Mouse (Mus musculus) erythroblast, adult 5-6 weeks (primary cell): ENCODE measurements around the gene Pnmal2. TPM values are rescaled to one million over a fixed set of nuclear protein-coding genes. Genes with fewer than 3 reads are reported as not detected.

Experiments used
- ATAC-seq: replicated peaks from 2 replicates; pipeline ENCODE4 v1.8.0; 2016; ENCODE audit warnings: moderate number of reproducible peaks, mild to moderate bottlenecking, moderate TSS enrichment, inconsistent platforms; ENCODE audit not compliant: poor library complexity, low FRiP score, severe bottlenecking
- total RNA-seq, 2 experiments: library from RNA; stranded (forward) in 1 of 2; stranded (reverse) in 1 of 2; fragments of 150-400 nt in 1 of 2; fragments of 200-764, 138-1000 nt in 1 of 2; gene quantifications; 2 replicates each; pipeline versions ENCODE4 v1.2.3 to v1.2.4; 2015 to 2017; ENCODE audit warnings: low replicate concordance in 2 of 2

Pnmal2 gene
- total RNA-seq, 2 experiments from 2014 or later: not detected

DNA sequence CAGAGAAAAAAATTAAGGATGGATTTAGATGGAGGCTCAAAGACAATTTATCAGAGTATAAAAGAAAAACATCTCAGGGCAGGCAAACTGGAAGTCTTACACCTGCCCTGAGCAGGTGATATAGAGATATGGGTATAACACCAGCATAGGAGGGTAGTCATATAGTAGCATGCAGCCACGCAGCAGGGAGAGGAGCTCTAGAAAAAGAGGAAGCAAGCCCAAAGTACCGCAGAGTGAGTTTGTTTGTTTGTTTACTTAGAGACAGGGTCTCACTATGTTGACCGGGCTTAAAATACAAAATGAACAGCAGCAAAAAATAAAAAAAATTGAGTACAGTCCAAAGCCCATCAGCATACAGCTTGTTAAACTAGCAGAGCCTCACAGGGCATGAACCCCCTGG is 26.7 kb downstream of the Pnmal2 start:
- no peak for ATAC-seq

DNA sequence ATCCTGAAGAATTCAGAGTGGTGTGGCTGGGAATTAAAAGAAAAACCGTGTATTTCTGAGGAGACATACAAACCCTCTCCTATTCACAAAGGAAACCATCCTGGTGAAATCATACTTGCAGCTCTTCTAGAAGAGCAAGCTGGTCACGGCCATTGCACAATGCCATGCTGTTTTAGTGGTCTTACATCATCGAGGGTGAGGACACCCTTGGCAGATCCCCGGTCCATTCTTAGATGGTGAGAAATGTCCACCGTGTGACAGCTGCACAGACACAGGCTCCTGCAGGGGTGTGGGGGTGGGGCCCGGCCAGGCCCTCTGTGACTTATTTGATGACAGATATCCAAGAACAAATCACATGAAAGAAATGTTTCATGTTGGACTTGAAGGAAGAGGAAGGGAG is 29.5 kb downstream of the Pnmal2 start:
- ATAC-seq: no peak

DNA sequence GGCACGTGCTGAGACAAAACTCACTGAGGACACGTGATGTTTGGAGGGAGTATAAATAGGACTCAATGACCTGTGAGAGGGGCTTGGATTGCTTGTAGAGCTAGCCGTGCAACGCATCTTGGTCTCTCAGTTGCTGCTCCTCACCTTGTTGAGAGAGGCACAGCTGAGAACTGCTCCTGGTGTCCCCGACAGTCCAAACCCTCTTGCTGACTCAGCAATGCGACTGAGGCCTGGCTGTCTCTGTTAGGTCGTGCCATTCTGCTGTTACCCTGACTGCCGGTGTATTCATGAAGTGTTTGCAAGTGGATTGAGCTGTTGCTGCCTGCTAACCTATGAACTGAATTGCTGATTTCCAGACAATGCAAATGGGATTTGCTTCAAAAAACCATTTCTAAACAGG is 31.8 kb downstream of the Pnmal2 start:
- no peak for ATAC-seq

DNA sequence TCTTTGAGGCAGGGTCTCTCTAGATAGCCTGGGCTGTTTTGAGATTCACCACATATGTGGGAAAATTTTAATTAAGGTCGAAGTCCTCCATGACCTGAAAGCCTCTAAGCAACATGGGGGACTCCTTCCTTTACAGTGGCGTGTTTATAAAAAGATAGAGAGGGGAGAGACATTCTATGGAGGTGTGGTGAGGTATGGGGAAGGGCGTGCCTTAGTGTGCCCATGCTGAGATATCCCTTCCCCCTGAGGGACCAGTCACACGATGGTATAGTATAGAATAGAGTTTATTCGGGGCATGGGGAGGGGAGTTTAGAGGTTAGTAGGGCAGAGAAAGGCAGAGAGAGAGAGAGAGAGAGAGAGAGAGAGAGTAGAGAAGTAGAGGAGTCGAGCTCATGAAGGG is 33.7 kb downstream of the Pnmal2 start:
- no peak for ATAC-seq

DNA sequence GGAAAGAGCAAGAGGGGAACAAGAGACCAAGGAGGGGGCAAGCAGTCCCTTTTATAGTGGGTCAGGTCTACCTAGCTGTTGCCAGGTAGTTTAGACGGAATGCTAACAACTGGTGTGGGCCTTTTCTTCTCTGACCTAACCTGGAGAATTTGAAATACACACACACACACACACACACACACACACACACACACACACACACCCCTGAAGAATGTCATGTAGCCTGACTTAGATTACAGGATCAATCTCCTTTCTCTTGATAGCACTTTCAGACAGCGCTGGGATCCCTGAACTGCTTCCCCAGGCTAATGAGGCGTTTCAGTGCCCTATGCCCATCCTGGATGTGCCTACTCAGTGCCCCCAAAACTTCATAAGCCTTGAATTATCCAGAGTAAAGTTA is 34.1 kb downstream of the Pnmal2 start:
- ATAC-seq: no peak

DNA sequence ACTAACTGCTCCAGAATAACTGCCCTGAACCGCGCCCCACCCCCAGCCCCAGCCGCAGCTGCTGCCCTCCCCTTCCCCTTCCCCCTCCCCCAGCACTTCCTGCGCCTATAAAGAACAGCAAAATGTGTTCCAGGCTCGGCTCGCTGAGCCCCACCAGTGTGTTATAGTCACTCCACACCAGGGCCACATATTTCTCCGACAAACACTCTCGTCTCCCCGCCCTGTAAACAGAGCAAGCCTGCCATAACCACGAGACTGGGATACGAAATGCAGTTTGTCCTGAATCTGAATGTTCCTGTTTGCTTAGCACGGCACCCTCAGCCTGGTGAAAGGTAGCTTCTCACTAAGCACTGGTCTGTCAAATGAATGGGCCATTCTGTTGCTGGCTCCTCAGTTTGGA is 35.9 kb downstream of the Pnmal2 start:
- ATAC-seq: no peak

DNA sequence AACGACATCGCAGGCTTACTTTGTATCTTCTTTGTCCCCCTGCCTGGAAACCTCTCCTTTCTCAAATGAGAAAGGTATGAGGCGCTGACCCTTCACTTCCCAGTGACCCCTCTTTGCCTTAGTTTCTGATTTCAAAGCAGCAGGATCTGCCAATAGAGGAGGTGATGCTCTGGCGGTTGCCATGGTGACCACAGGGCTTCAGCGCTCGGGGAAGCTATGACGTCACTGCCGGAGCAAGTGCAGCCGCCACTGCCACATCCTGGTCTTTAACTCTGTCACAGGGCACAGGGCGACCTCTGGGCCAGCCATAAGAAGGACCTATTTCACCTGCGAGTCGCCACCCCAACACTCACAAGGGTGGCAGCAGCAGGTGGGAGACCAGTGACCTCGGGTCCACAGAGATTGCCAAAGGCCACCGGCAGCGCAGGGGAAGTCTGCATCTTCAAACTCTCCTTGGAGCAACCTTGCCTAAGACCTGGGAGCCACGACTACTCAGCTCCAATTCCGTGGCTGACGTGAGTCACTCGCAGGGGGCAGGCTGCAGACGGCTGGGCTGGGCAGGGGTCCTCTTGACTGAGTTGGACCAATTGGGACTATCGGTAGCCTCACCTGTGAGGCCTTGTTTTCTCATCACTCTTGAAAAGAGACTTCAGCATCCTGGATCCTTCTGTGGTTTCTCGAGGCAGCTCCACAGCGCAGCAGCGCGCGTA is 38.5 kb downstream of the Pnmal2 start, which contains the start of gene Gm42372:
TSS of gene Gm42372 (plus strand) at position 228 of the 710 bp plus-strand sequence.
- ATAC-seq: no peak

DNA sequence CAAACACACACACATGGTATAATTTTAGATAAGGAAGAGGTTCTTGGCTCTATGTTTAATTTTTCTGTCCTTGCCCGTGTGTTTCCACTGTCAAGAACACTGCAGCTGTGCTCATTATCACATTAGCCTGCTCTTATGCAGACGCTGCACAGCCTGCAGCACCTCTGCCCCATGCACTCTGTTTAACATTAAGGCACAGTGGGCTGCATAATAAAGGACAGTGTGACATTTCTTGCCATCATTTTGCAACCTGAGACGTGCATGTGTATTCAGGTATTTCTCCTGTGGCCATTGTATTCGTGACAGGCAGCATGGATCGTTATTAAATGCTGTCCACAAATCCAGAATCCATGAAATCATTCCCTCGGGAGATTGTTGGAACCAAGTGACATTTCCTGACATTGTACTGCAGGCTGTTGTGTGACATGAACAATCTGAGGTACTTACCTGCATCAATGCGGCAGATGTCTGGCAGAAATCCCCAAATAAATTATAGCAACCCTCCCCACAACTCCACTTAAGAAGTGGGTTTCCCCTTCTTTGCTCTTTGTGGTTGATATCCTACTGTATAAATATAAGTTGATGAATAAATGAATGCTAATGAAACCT is 43.2 kb downstream of the Pnmal2 start:
- ATAC-seq: no peak

DNA sequence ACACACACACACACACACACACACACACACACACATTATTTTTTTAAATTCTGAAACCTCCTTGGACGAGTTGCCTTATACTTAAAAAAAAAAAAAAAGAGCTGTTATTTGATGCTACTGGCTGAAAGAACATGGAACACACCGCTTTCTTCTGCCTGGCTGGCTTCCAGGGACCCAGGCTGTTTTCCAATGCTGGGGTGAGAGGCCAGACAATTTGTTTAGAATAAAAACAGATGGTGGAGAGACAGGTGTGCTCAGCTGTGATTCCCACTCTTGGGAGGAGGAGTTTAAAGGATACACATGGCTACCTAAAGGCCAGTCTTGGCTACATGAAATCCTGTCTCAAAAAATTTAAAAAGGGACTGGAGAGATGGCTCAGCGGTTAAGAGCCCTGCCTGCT is 43.9 kb downstream of the Pnmal2 start:
- no peak for ATAC-seq

DNA sequence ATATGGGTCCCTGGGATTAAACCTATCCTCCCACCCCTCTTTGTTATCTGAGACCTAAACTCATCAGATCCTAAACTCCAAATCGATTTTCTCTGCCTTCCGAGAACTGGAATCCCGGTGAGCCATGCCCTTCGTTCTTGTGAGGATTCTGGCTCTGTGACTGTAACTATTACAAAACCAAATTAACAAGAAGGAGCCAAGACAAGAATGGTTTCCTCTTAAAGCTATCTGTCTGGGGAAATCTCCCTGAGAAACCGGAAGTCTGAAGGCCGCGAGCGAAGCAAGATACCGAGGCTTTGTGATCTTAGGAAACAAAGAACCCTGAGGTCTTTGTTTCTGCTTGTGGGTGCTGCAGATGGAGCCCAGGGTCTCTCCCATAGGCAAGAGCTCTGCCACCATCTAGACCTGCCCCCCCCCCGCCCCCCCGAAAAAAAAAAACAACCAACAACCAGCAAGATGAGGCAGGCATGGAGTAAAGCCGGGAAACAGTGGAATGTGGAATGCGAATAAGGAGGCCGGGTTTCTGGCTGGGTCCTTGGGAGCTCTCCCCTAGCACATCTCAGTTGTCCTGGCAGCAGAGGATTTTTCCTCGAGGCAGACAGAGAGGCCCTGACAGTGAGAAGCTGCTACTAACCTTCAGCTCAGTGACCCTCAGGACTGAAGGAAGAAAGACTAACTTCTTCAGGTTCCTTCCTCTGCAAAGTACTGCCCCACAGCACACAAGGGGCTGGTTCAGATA is 45.7 kb downstream of the Pnmal2 start:
- no peak for ATAC-seq

DNA sequence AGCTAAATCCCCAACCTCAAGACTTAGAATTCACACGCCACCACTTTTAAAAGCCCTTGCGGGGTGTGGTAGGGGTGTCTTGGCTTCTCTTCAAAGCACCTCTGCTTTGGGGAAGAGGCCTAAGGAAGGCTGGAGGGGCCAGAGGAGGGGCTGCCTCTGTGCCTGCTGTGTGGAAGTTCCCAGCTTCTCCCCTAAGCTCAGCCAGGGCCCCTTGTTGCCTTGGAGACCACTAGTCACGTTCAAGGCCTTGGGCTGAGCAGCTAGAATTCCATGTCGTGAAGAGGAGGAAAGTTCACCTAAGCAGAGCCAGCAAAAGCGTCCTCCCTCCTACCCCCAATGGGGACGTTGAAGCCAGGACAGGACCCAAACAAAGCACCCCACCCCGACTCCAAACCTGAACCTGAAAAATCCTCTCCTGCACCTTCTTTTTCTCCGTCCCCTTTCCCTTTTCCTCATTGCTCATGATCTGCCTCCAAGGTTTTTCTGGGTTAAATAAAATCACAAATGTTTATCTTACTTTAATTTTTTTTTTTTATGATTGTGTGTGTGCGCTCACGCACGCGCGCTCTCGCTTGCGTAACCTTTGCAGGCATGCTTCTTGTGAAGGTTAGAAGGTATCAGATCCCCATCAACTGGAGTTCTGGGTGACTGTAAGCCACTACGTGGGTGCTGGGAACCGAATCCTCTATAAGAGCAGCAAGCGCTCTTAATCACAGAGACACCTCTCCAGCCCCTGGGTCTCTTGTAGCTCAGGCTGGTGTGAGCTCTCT is 47.4 kb downstream of the Pnmal2 start:
- ATAC-seq: no peak

DNA sequence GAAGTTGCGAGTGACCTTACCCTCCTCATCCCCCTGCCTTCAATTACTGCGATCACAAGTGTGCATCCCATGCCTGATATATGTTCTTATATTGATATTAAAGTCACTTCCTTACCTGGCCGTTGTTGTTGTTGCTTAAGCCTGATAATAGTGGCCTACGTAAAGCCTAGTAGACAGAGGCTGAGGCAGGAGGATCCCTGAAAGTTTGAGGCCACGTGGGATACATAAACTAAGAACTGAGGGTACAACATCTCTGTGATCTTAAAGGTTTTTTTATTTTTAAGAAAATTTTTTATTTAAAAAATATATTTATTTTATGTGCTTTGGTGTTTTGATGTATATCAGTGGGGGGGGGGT is 47.9 kb downstream of the Pnmal2 start, which contains the start of gene Ccdc8:
TSS of gene Ccdc8 (plus strand) at position 258 of the 357 bp plus-strand sequence.
- ATAC-seq: no peak

DNA sequence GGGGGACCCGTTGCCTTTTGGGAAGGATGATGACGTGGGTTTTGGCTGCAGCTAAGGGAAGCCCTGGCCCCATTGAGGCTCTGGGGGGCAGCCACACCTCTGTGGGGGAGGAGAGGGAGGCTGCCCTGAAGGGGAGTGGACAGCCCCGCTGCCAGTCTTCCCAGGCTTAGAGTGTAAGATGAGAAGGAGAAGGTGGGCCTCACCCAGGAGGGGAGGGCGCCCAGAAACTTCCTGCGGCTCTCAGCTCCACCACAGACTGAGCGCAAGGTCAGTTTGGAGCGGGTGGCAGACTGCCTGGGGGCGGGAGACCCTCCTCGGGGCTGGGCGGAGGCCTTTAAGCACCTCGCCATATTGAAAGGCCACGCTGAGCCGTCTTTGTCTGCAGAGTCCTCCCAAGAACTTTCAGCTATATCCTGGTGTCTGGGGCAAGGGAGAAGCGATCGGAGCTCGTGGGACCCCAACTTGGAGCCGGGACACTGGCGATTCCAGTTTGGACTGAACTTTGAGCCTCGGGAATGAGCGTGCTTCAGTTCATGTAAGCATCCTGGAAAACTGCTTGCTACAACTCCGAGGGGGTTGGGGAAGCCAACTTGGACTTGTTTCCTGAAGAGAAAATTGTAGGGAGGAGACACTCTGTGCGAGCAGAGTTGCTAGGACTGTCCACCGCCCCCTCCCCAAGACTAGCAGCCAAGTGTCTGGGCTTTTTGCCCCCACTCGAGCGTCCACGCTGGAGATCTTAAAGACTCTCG is 49.3 kb downstream of the Pnmal2 start:
- no peak for ATAC-seq

DNA sequence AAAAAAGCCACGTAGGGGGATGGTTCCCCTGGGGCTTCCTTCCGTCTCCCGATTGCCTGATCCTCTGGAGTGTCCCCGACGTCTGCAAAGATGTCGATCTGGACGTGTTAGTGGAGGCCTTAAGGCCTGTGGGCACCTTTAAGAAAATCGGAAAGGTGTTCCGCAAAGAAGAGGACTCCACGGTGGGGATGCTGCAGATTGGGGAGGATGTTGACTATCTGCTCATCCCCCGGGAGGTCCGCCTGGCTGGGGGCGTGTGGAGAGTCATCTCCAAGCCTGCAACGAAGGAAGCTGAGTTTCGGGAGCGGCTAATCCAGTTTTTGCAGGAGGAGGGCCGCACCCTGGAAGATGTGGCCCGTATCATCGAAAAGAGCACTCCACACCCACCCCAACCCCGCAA is 49.9 kb downstream of the Pnmal2 start:
- ATAC-seq: no peak

DNA sequence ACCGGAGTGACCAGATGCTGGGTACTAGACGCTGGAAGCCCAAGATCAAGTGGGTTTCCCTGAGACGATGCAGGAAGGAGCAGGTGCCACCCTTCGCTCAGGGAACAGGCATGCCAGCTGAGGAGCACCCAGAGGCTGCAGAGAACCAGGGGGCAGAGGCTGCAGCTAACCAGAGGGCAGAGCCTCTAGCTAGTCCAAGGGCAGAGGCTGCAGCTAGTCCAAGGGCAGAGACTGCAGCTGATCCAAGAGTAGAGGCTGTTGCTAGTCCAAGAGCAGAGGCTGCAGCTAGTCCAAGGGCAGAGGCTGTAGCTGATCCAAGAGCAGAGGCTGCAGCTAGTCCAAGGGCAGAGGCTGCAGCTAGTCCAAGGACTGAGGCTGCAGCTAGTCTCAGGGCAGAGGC is 50.9 kb downstream of the Pnmal2 start:
- ATAC-seq: no peak

Other genes with a start within 250 kb of the Pnmal2 start
- not detected in 2 replicates for gene Ceacam9, start 222.8 kb upstream of the Pnmal2 start, total RNA-seq (2015; ENCODE audit: low replicate concordance)
- not detected in 2 replicates for gene Ceacam9, start 222.8 kb upstream of the Pnmal2 start, total RNA-seq (2017; ENCODE audit: low replicate concordance)
- gene Ap2s1, start 206.3 kb upstream of the Pnmal2 start, total RNA-seq (2015; ENCODE audit: low replicate concordance): 46.5 and 57.5 TPM in 2 replicates
- 19.8 and 25.9 TPM in 2 replicates for gene Ap2s1, start 206.3 kb upstream of the Pnmal2 start, total RNA-seq (2017; ENCODE audit: low replicate concordance)
- 655 and 701 TPM in 2 replicates for gene Slc1a5, start 163.3 kb upstream of the Pnmal2 start, total RNA-seq (2015; ENCODE audit: low replicate concordance)
- gene Slc1a5, start 163.3 kb upstream of the Pnmal2 start, total RNA-seq (2017; ENCODE audit: low replicate concordance): 713 and 810 TPM in 2 replicates
- 21.5 and 22.4 TPM in 2 replicates for gene Strn4, start 128.8 kb upstream of the Pnmal2 start, total RNA-seq (2015; ENCODE audit: low replicate concordance)
- 34.3 and 69.7 TPM in 2 replicates for gene Strn4, start 128.8 kb upstream of the Pnmal2 start, total RNA-seq (2017; ENCODE audit: low replicate concordance)
- gene Fkrp, start 128.0 kb upstream of the Pnmal2 start, total RNA-seq (2015; ENCODE audit: low replicate concordance): 2.5 and 4.2 TPM in 2 replicates
- gene Fkrp, start 128.0 kb upstream of the Pnmal2 start, total RNA-seq (2017; ENCODE audit: low replicate concordance): 3.1 and 8.0 TPM in 2 replicates
- gene Prkd2, start 101.8 kb upstream of the Pnmal2 start, total RNA-seq (2015; ENCODE audit: low replicate concordance): 4.6 and 18.8 TPM in 2 replicates
- 2.5 and 5.1 TPM in 2 replicates for gene Prkd2, start 101.8 kb upstream of the Pnmal2 start, total RNA-seq (2017; ENCODE audit: low replicate concordance)
- gene Dact3, start 69.4 kb upstream of the Pnmal2 start, total RNA-seq (2015; ENCODE audit: low replicate concordance): not detected in 2 replicates
- gene Dact3, start 69.4 kb upstream of the Pnmal2 start, total RNA-seq (2017; ENCODE audit: low replicate concordance): not detected in 2 replicates
- not detected in 2 replicates for gene Gng8, start 52.9 kb upstream of the Pnmal2 start, total RNA-seq (2015; ENCODE audit: low replicate concordance)
- not detected in 2 replicates for gene Gng8, start 52.9 kb upstream of the Pnmal2 start, total RNA-seq (2017; ENCODE audit: low replicate concordance)
- gene Ptgir, start 38.2 kb upstream of the Pnmal2 start, total RNA-seq (2015; ENCODE audit: low replicate concordance): 1.3 and 6.7 TPM in 2 replicates
- gene Ptgir, start 38.2 kb upstream of the Pnmal2 start, total RNA-seq (2017; ENCODE audit: low replicate concordance): 1.5 and 1.8 TPM in 2 replicates
- 41.1 and 44.1 TPM in 2 replicates for gene Calm3, start 20.6 kb upstream of the Pnmal2 start, total RNA-seq (2015; ENCODE audit: low replicate concordance)
- gene Calm3, start 20.6 kb upstream of the Pnmal2 start, total RNA-seq (2017; ENCODE audit: low replicate concordance): 157 and 162 TPM in 2 replicates
- not detected in 2 replicates for gene Pnmal1, start 15.0 kb downstream of the Pnmal2 start, total RNA-seq (2015; ENCODE audit: low replicate concordance)
- not detected in 2 replicates for gene Pnmal1, start 15.0 kb downstream of the Pnmal2 start, total RNA-seq (2017; ENCODE audit: low replicate concordance)
- gene Gm42372, start 38.4 kb downstream of the Pnmal2 start, total RNA-seq (2015; ENCODE audit: low replicate concordance): not detected in 2 replicates
- 0.28 TPM in 1 of 2 replicates, not detected in the other for gene Gm42372, start 38.4 kb downstream of the Pnmal2 start, total RNA-seq (2017; ENCODE audit: low replicate concordance)
- gene Ccdc8, start 48.0 kb downstream of the Pnmal2 start, total RNA-seq (2015; ENCODE audit: low replicate concordance): 0.19 TPM in 1 of 2 replicates, not detected in the other
- gene Ccdc8, start 48.0 kb downstream of the Pnmal2 start, total RNA-seq (2017; ENCODE audit: low replicate concordance): 0.14 and 1.0 TPM in 2 replicates
- gene Ppp5c, start 83.2 kb downstream of the Pnmal2 start, total RNA-seq (2015; ENCODE audit: low replicate concordance): 14.0 and 21.3 TPM in 2 replicates
- gene Ppp5c, start 83.2 kb downstream of the Pnmal2 start, total RNA-seq (2017; ENCODE audit: low replicate concordance): 10.6 and 18.9 TPM in 2 replicates
- 0.42 and 0.58 TPM in 2 replicates for gene Hif3a, start 117.7 kb downstream of the Pnmal2 start, total RNA-seq (2015; ENCODE audit: low replicate concordance)
- 0.17 TPM in 1 of 2 replicates, not detected in the other for gene Hif3a, start 117.7 kb downstream of the Pnmal2 start, total RNA-seq (2017; ENCODE audit: low replicate concordance)
- gene Psg16, start 129.4 kb downstream of the Pnmal2 start, total RNA-seq (2015; ENCODE audit: low replicate concordance): not detected in 2 replicates
- gene Psg16, start 129.4 kb downstream of the Pnmal2 start, total RNA-seq (2017; ENCODE audit: low replicate concordance): not detected in 2 replicates
- not detected in 2 replicates for gene Ceacam3, start 205.6 kb downstream of the Pnmal2 start, total RNA-seq (2015; ENCODE audit: low replicate concordance)
- 0.28 TPM in 1 of 2 replicates, not detected in the other for gene Ceacam3, start 205.6 kb downstream of the Pnmal2 start, total RNA-seq (2017; ENCODE audit: low replicate concordance)